Mouse (Mus musculus): ENCODE measurements around the gene Ipo9. TPM values are rescaled to one million over a fixed set of nuclear protein-coding genes. Genes with fewer than 3 reads are reported as not detected.

Gene Ipo9
- polyA plus RNA-seq, 1 experiment from 2014 or later: 176 TPM

DNA sequence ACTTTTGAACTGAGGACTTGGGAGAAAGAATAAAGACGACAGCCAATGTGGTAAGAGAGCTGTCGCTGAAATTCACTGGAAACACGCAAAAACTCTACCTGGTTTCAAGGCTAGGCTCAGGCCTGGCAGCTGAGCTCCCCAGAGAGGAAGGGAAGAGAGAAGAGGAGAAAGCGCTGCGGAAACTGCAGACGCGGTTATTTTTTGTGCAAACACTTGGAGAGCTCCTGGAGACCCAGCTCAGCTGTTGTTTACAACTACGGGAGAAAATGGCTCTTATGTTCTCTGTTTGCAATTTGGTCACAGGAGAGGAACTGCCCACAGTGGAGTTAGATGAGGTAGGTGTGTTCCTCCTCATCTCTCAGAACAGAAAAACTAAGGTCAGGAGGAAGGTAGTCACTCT is 32.4 kb upstream of the Ipo9 start:
- WGBS: 47% methylated on average over 8 of the region's 8 CpGs
- no peak for ATAC-seq (ENCODE audit: low FRiP score, low TSS enrichment)
- H3K4me3 ChIP-seq (ENCODE audit: low read length): no peak overlapping the region
- H3K27me3 ChIP-seq (ENCODE audit: control insufficient read depth, insufficient read depth, low read length): no peaks in the 10 kb centered on the region
- peak overlapping the region; percentile 59 for H3K27ac ChIP-seq (ENCODE audit: low read depth, low read length)
- H3K9ac ChIP-seq (ENCODE audit: low read depth, low read length): no peak overlapping the region; the same call in 1 of the 2 replicates
- peaks cover 67% of the 10 kb centered on the region for H3K36me3 ChIP-seq (ENCODE audit: control insufficient read depth, insufficient read depth, low read length)
- H3K4me2 ChIP-seq (replicated peaks; ENCODE audit: low read depth, low read length): no peak overlapping the region
- H3K4me1 ChIP-seq (ENCODE audit: control insufficient read depth, insufficient read depth, low read length): 0 out of 2 replicates have a peak, but pooled peaks cover 6% of the 10 kb centered on the region
- no peaks in the 10 kb centered on the region for H3K9me3 ChIP-seq (ENCODE audit: control insufficient read depth, low read length)

GRCm38 (mm10) chr1:135462304-135462703 is 32.0 kb upstream of the Ipo9 start:
- Histone ChIP-seq H3K9me3 (ENCODE audit: control insufficient read depth, low read length) (no peaks in the 10 kb centered on the region), H3K36me3 (ENCODE audit: control insufficient read depth, insufficient read depth, low read length) (peaks cover 65% of the 10 kb centered on the region), H3K4me3 (ENCODE audit: low read length) (no peak overlapping the region), H3K27me3 (ENCODE audit: control insufficient read depth, insufficient read depth, low read length) (no peaks in the 10 kb centered on the region), H3K4me2 (replicated peaks; ENCODE audit: low read depth, low read length) (no peak overlapping the region), H3K4me1 (ENCODE audit: control insufficient read depth, insufficient read depth, low read length) (0 out of 2 replicates have a peak, but pooled peaks cover 6% of the 10 kb centered on the region), H3K27ac (ENCODE audit: low read depth, low read length) (peak overlapping the region; percentile 65), H3K9ac (ENCODE audit: low read depth, low read length) (no peak overlapping the region)
- 39% methylated on average over 4 of the region's 4 CpGs for WGBS
- ATAC-seq (ENCODE audit: low FRiP score, low TSS enrichment): 0 out of 2 replicates have a peak, but pooled peaks have one; percentile 11

DNA sequence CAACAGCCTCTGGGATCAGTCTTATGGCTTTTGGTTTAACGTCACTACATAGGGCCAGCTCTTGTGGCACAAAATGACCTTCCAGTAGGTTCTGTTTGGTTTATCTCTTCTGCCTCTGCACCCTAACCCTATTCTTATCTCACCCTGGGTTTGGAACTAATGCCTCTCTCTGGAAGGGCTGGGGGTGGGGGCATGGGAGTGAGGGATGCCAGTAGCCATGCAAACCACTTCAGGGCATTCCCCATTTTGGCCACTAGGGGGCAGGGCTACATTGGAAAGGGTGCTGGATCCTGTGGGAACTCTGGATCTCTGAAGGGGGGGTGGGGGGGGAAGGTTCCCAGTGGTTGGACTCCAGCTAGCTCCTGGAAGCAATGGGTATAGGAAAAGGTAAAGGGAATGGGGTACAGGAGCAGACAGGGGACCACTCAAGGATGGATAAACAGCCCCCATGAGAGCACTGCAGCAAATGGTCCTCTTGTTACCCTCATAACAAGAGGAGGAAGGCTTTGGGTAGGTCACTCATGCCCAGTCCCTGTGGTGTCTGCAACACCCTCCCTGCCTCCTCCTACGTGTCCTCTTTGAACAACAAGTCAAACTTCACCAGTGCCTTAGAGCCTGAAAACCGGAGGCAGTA is 30.9 kb upstream of the Ipo9 start:
- Histone ChIP-seq H3K9ac (ENCODE audit: low read depth, low read length) (no peak overlapping the region), H3K36me3 (ENCODE audit: control insufficient read depth, insufficient read depth, low read length) (peaks cover 57% of the 10 kb centered on the region), H3K9me3 (ENCODE audit: control insufficient read depth, low read length) (no peaks in the 10 kb centered on the region), H3K4me3 (ENCODE audit: low read length) (no peak overlapping the region), H3K27ac (ENCODE audit: low read depth, low read length) (no peak overlapping the region), H3K27me3 (ENCODE audit: control insufficient read depth, insufficient read depth, low read length) (no peaks in the 10 kb centered on the region), H3K4me1 (ENCODE audit: control insufficient read depth, insufficient read depth, low read length) (0 out of 2 replicates have a peak, but pooled peaks cover 6% of the 10 kb centered on the region), H3K4me2 (replicated peaks; ENCODE audit: low read depth, low read length) (no peak overlapping the region)
- 0 out of 2 replicates have a peak, but pooled peaks have one; percentile 28 for ATAC-seq (ENCODE audit: low FRiP score, low TSS enrichment)
- 75% methylated on average over 3 of the region's 3 CpGs for WGBS

GRCm38 (mm10) chr1:135460521-135460920 is 30.2 kb upstream of the Ipo9 start:
- Histone ChIP-seq H3K27ac (ENCODE audit: low read depth, low read length) (no peak overlapping the region), H3K4me3 (ENCODE audit: low read length) (no peak overlapping the region), H3K27me3 (ENCODE audit: control insufficient read depth, insufficient read depth, low read length) (no peaks in the 10 kb centered on the region), H3K9me3 (ENCODE audit: control insufficient read depth, low read length) (no peaks in the 10 kb centered on the region), H3K4me1 (ENCODE audit: control insufficient read depth, insufficient read depth, low read length) (0 out of 2 replicates have a peak, but pooled peaks cover 6% of the 10 kb centered on the region), H3K9ac (ENCODE audit: low read depth, low read length) (no peak overlapping the region), H3K4me2 (replicated peaks; ENCODE audit: low read depth, low read length) (no peak overlapping the region), H3K36me3 (ENCODE audit: control insufficient read depth, insufficient read depth, low read length) (peaks cover 51% of the 10 kb centered on the region)
- WGBS: 88% methylated on average over 16 of the region's 16 CpGs
- ATAC-seq (ENCODE audit: low FRiP score, low TSS enrichment): no peak

DNA sequence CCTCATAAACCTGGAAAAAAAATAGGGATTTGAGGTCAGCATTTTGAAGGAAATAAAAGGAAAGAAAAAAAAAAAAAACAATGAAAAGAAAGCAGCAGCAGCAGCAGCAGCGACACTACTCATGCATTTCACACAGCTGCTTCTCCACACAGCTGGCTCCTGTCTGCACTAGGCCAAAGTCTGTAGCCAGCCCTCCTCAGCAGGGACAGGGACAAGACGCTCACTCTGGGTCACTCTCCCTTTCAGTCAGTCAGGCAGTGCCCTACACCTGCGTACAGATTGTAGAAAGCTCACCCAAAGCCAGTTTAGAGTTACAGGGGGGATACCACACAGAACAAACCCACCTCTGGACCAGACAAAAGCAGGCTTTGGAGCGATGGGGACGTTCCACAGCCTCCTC is 27.6 kb upstream of the Ipo9 start:
- 86% methylated on average over 5 of the region's 5 CpGs for WGBS
- Histone ChIP-seq H3K27ac (ENCODE audit: low read depth, low read length) (no peak overlapping the region), H3K9me3 (ENCODE audit: control insufficient read depth, low read length) (no peaks in the 10 kb centered on the region), H3K36me3 (ENCODE audit: control insufficient read depth, insufficient read depth, low read length) (peaks cover 58% of the 10 kb centered on the region), H3K4me2 (replicated peaks; ENCODE audit: low read depth, low read length) (no peak overlapping the region), H3K4me3 (ENCODE audit: low read length) (no peak overlapping the region), H3K4me1 (ENCODE audit: control insufficient read depth, insufficient read depth, low read length) (no peaks in the 10 kb centered on the region), H3K27me3 (ENCODE audit: control insufficient read depth, insufficient read depth, low read length) (no peaks in the 10 kb centered on the region), H3K9ac (ENCODE audit: low read depth, low read length) (0 out of 2 replicates have a peak overlapping the region, but pooled peaks have one; percentile 7)
- ATAC-seq (ENCODE audit: low FRiP score, low TSS enrichment): no peak

DNA sequence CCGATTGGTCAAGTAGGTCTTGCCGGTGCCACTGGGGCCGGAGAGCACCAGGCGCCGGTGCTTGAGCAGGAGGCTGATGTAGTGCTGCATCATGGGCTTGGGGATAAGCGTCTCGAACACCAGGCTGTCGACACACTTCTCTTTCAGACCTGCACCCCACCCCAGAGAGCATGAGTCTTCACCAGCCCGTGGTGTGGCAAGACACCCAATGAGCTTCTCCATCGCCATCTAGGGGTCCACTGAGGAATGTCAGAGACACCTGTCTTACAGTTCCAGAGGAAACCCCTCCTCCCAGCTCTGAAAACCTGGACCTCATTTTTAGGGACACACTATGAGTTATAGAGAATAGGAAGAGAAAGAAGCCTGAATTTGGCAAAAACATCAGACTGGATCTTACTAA is 22.0 kb upstream of the Ipo9 start:
- Histone ChIP-seq H3K27ac (ENCODE audit: low read depth, low read length) (no peak overlapping the region), H3K36me3 (ENCODE audit: control insufficient read depth, insufficient read depth, low read length) (peaks cover 68% of the 10 kb centered on the region), H3K4me2 (replicated peaks; ENCODE audit: low read depth, low read length) (no peak overlapping the region), H3K27me3 (ENCODE audit: control insufficient read depth, insufficient read depth, low read length) (no peaks in the 10 kb centered on the region), H3K9ac (ENCODE audit: low read depth, low read length) (no peak overlapping the region), H3K9me3 (ENCODE audit: control insufficient read depth, low read length) (no peaks in the 10 kb centered on the region), H3K4me3 (ENCODE audit: low read length) (no peak overlapping the region), H3K4me1 (ENCODE audit: control insufficient read depth, insufficient read depth, low read length) (no peaks in the 10 kb centered on the region)
- 85% methylated on average over 10 of the region's 10 CpGs for WGBS
- ATAC-seq (ENCODE audit: low FRiP score, low TSS enrichment): no peak

- Histone ChIP-seq H3K36me3 (ENCODE audit: control insufficient read depth, insufficient read depth, low read length) (peaks cover 65% of the 10 kb centered on the region), H3K27ac (ENCODE audit: low read depth, low read length) (no peak overlapping the region), H3K4me3 (ENCODE audit: low read length) (no peak overlapping the region), H3K9ac (ENCODE audit: low read depth, low read length) (no peak overlapping the region), H3K27me3 (ENCODE audit: control insufficient read depth, insufficient read depth, low read length) (no peaks in the 10 kb centered on the region), H3K9me3 (ENCODE audit: control insufficient read depth, low read length) (no peaks in the 10 kb centered on the region), H3K4me1 (ENCODE audit: control insufficient read depth, insufficient read depth, low read length) (no peaks in the 10 kb centered on the region), H3K4me2 (replicated peaks; ENCODE audit: low read depth, low read length) (no peak overlapping the region)
- WGBS: 88% methylated on average over 2 of the region's 2 CpGs
- no peak for ATAC-seq (ENCODE audit: low FRiP score, low TSS enrichment)
These were observed 21.1 kb upstream of the Ipo9 start for GRCm38 (mm10) chr1:135451419-135451818.

GRCm38 (mm10) chr1:135449876-135450275 is 19.6 kb upstream of the Ipo9 start:
- H3K4me1 ChIP-seq (ENCODE audit: control insufficient read depth, insufficient read depth, low read length): no peaks in the 10 kb centered on the region
- H3K27me3 ChIP-seq (ENCODE audit: control insufficient read depth, insufficient read depth, low read length): no peaks in the 10 kb centered on the region
- no peak for ATAC-seq (ENCODE audit: low FRiP score, low TSS enrichment)
- H3K27ac ChIP-seq (ENCODE audit: low read depth, low read length): no peak overlapping the region
- H3K4me2 ChIP-seq (replicated peaks; ENCODE audit: low read depth, low read length): no peak overlapping the region
- no peak overlapping the region for H3K4me3 ChIP-seq (ENCODE audit: low read length)
- no peak overlapping the region for H3K9ac ChIP-seq (ENCODE audit: low read depth, low read length)
- H3K9me3 ChIP-seq (ENCODE audit: control insufficient read depth, low read length): no peaks in the 10 kb centered on the region
- WGBS: 90% methylated on average over 8 of the region's 8 CpGs
- H3K36me3 ChIP-seq (ENCODE audit: control insufficient read depth, insufficient read depth, low read length): peaks cover 62% of the 10 kb centered on the region

DNA sequence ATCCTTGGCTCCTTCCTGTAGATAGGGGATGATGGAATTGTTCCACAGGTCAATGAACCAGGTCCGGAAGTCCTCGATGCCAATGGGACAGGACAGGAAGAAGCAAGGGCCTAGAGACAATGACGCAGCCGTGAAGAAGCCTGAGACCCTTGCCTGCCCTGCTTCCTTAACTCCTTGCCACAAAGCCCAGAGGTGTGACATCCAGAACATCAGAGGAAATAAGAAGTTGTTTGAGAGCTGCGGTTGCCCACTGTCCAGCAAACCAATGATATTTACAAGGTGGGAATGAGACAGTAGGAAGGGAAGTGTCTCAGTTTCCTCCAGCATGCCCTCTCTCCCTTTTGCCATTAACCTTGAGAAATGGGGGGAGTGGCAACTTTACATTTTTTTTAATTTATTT is 18.6 kb upstream of the Ipo9 start:
- Histone ChIP-seq H3K4me3 (ENCODE audit: low read length) (no peak overlapping the region), H3K9me3 (ENCODE audit: control insufficient read depth, low read length) (no peaks in the 10 kb centered on the region), H3K27ac (ENCODE audit: low read depth, low read length) (no peak overlapping the region), H3K9ac (ENCODE audit: low read depth, low read length) (no peak overlapping the region), H3K36me3 (ENCODE audit: control insufficient read depth, insufficient read depth, low read length) (peaks cover 53% of the 10 kb centered on the region), H3K4me2 (replicated peaks; ENCODE audit: low read depth, low read length) (no peak overlapping the region), H3K27me3 (ENCODE audit: control insufficient read depth, insufficient read depth, low read length) (no peaks in the 10 kb centered on the region), H3K4me1 (ENCODE audit: control insufficient read depth, insufficient read depth, low read length) (no peaks in the 10 kb centered on the region)
- no peak for ATAC-seq (ENCODE audit: low FRiP score, low TSS enrichment)
- 96% methylated on average over 5 of the region's 5 CpGs for WGBS
